Mouse (Mus musculus): ENCODE results near the gene Nyap1. TPM values are rescaled to one million over a fixed set of nuclear protein-coding genes. Genes with fewer than 3 reads are reported as not detected.

Gene Nyap1
- polyA plus RNA-seq, 1 experiment, result 2.7 TPM

- Histone ChIP-seq H3K4me3 (no peak overlapping the region), H3K79me2 (ENCODE audit: control insufficient read depth, insufficient read depth) (no peaks in the 10 kb centered on the region), H3K4me2 (ENCODE audit: low read depth) (no peak overlapping the region), H3K36me3 (ENCODE audit: control insufficient read depth, insufficient read depth) (no peaks in the 10 kb centered on the region), H3ac (ENCODE audit: control insufficient read depth, insufficient read length) (no peak overlapping the region), H3K27me3 (ENCODE audit: control insufficient read depth, insufficient read depth, insufficient read length) (no peaks in the 10 kb centered on the region)
- TF ChIP-seq POLR2AphosphoS2 (IDR thresholded peaks at IDR 0.05; ENCODE audit: insufficient read length, low read depth) (no peak), SRF (IDR thresholded peaks at IDR 0.05; ENCODE audit: control insufficient read depth, insufficient read length, low read depth) (no peak), CEBPB (IDR thresholded peaks at IDR 0.05; ENCODE audit: insufficient read depth, poor library complexity, severe bottlenecking) (no peak), MYOG (IDR thresholded peaks at IDR 0.05; ENCODE audit: control insufficient read depth in 1 of 3, insufficient read depth in 1 of 3, insufficient read length in 2 of 3, low read depth in 2 of 3) (no peak), MYOD1 (IDR thresholded peaks at IDR 0.05; ENCODE audit: control insufficient read depth in 1 of 3, insufficient read length in 2 of 3, low read depth in 2 of 3) (no peak), TCF3 (IDR thresholded peaks at IDR 0.05; ENCODE audit: insufficient read length, low read depth) (no peak), USF1 (IDR thresholded peaks at IDR 0.05; ENCODE audit: low read depth) (no peak)
Measured at GRCm38 (mm10) chr5:137756882-137757661, 15.7 kb upstream of the Nyap1 start.

GRCm38 (mm10) chr5:137756106-137756505, 14.7 kb upstream of the Nyap1 start:
- Histone ChIP-seq H3K36me3 (ENCODE audit: control insufficient read depth, insufficient read depth) (no peaks in the 10 kb centered on the region), H3ac (ENCODE audit: control insufficient read depth, insufficient read length) (no peak overlapping the region), H3K4me3 (no peak overlapping the region), H3K79me2 (ENCODE audit: control insufficient read depth, insufficient read depth) (no peaks in the 10 kb centered on the region), H3K4me2 (ENCODE audit: low read depth) (no peak overlapping the region), H3K27me3 (ENCODE audit: control insufficient read depth, insufficient read depth, insufficient read length) (no peaks in the 10 kb centered on the region)
- TF ChIP-seq E2F4 (IDR thresholded peaks at IDR 0.05; ENCODE audit: insufficient read depth) (no peak), MYOG (IDR thresholded peaks at IDR 0.05; ENCODE audit: control insufficient read depth in 1 of 3, insufficient read depth in 1 of 3, insufficient read length in 2 of 3, low read depth in 2 of 3) (no peak), SRF (IDR thresholded peaks at IDR 0.05; ENCODE audit: control insufficient read depth, insufficient read length, low read depth) (no peak)

- Histone ChIP-seq H3K36me3 (ENCODE audit: control insufficient read depth, insufficient read depth) (peaks cover 5% of the 10 kb centered on the region), H3K4me2 (ENCODE audit: low read depth) (no peak overlapping the region), H3K27me3 (ENCODE audit: control insufficient read depth, insufficient read depth, insufficient read length) (no peaks in the 10 kb centered on the region), H3ac (ENCODE audit: control insufficient read depth, insufficient read length) (no peak overlapping the region), H3K4me3 (no peak overlapping the region), H3K79me2 (ENCODE audit: control insufficient read depth, insufficient read depth) (no peaks in the 10 kb centered on the region)
- no peak for TF ChIP-seq TCF3 (IDR thresholded peaks at IDR 0.05; ENCODE audit: insufficient read length, low read depth)
- TF ChIP-seq MYOG (IDR thresholded peaks at IDR 0.05; ENCODE audit: control insufficient read depth in 1 of 3, insufficient read depth in 1 of 3, insufficient read length in 2 of 3, low read depth in 2 of 3), result no peak
- no peak for TF ChIP-seq REST (IDR thresholded peaks at IDR 0.05; ENCODE audit: insufficient read depth, insufficient read length)
- no peak for TF ChIP-seq POLR2AphosphoS2 (IDR thresholded peaks at IDR 0.05; ENCODE audit: insufficient read length, low read depth)
Measured at GRCm38 (mm10) chr5:137755425-137755824, 14.0 kb upstream of the Nyap1 start.

GRCm38 (mm10) chr5:137753111-137753832, 11.9 kb upstream of the Nyap1 start:
- Histone ChIP-seq H3K27me3 (ENCODE audit: control insufficient read depth, insufficient read depth, insufficient read length) (no peaks in the 10 kb centered on the region), H3K36me3 (ENCODE audit: control insufficient read depth, insufficient read depth) (peaks cover 5% of the 10 kb centered on the region), H3K4me3 (no peak overlapping the region), H3ac (ENCODE audit: control insufficient read depth, insufficient read length) (no peak overlapping the region), H3K4me2 (ENCODE audit: low read depth) (no peak overlapping the region), H3K79me2 (ENCODE audit: control insufficient read depth, insufficient read depth) (peaks cover 9% of the 10 kb centered on the region)
- no peak for TF ChIP-seq POLR2A (IDR thresholded peaks at IDR 0.05; ENCODE audit: insufficient read length, low read depth)
- no peak for TF ChIP-seq E2F4 (IDR thresholded peaks at IDR 0.05; ENCODE audit: insufficient read depth)
- no peak for TF ChIP-seq SRF (IDR thresholded peaks at IDR 0.05; ENCODE audit: control insufficient read depth, insufficient read length, low read depth)
- TF ChIP-seq MAX (IDR thresholded peaks at IDR 0.05; ENCODE audit: low read depth), result no peak
- no peak for TF ChIP-seq CEBPB (IDR thresholded peaks at IDR 0.05; ENCODE audit: insufficient read depth, poor library complexity, severe bottlenecking)
- no peak for TF ChIP-seq USF1 (IDR thresholded peaks at IDR 0.05; ENCODE audit: low read depth)
- TF ChIP-seq MYOD1 (IDR thresholded peaks at IDR 0.05; ENCODE audit: control insufficient read depth in 1 of 3, insufficient read length in 2 of 3, low read depth in 2 of 3), result peak in 1 of 3 experiments; percentile 11
- no peak for TF ChIP-seq REST (IDR thresholded peaks at IDR 0.05; ENCODE audit: insufficient read depth, insufficient read length)
- no peak for TF ChIP-seq TCF12 (IDR thresholded peaks at IDR 0.05; ENCODE audit: insufficient read depth, poor library complexity, severe bottlenecking)
- TF ChIP-seq POLR2AphosphoS2 (IDR thresholded peaks at IDR 0.05; ENCODE audit: insufficient read length, low read depth), result no peak
- no peak for TF ChIP-seq TCF3 (IDR thresholded peaks at IDR 0.05; ENCODE audit: insufficient read length, low read depth)
- TF ChIP-seq MYOG (IDR thresholded peaks at IDR 0.05; ENCODE audit: control insufficient read depth in 1 of 3, insufficient read depth in 1 of 3, insufficient read length in 2 of 3, low read depth in 2 of 3), result peak in 1 of 3 experiments; percentile 56

- peaks cover 5% of the 10 kb centered on the region for H3K36me3 ChIP-seq (ENCODE audit: control insufficient read depth, insufficient read depth)
- peaks cover 20% of the 10 kb centered on the region for H3K79me2 ChIP-seq (ENCODE audit: control insufficient read depth, insufficient read depth)
- no peaks in the 10 kb centered on the region for H3K27me3 ChIP-seq (ENCODE audit: control insufficient read depth, insufficient read depth, insufficient read length)
- TF ChIP-seq REST (IDR thresholded peaks at IDR 0.05; ENCODE audit: insufficient read depth, insufficient read length), result no peak
- TF ChIP-seq CEBPB (IDR thresholded peaks at IDR 0.05; ENCODE audit: insufficient read depth, poor library complexity, severe bottlenecking), result no peak
- TF ChIP-seq MAX (IDR thresholded peaks at IDR 0.05; ENCODE audit: low read depth), result no peak
- TF ChIP-seq POLR2AphosphoS2 (IDR thresholded peaks at IDR 0.05; ENCODE audit: insufficient read length, low read depth), result no peak
- TF ChIP-seq TCF12 (IDR thresholded peaks at IDR 0.05; ENCODE audit: insufficient read depth, poor library complexity, severe bottlenecking), result no peak
- no peak for TF ChIP-seq TCF3 (IDR thresholded peaks at IDR 0.05; ENCODE audit: insufficient read length, low read depth)
- TF ChIP-seq E2F4 (IDR thresholded peaks at IDR 0.05; ENCODE audit: insufficient read depth), result no peak
- TF ChIP-seq POLR2A (IDR thresholded peaks at IDR 0.05; ENCODE audit: insufficient read length, low read depth), result no peak
- TF ChIP-seq MYOD1 (IDR thresholded peaks at IDR 0.05; ENCODE audit: control insufficient read depth in 1 of 3, insufficient read length in 2 of 3, low read depth in 2 of 3), result no peak
- TF ChIP-seq MYOG (IDR thresholded peaks at IDR 0.05; ENCODE audit: control insufficient read depth in 1 of 3, insufficient read depth in 1 of 3, insufficient read length in 2 of 3, low read depth in 2 of 3), result no peak
- no peak for TF ChIP-seq USF1 (IDR thresholded peaks at IDR 0.05; ENCODE audit: low read depth)
- TF ChIP-seq SRF (IDR thresholded peaks at IDR 0.05; ENCODE audit: control insufficient read depth, insufficient read length, low read depth), result no peak
- no peak overlapping the region for H3ac ChIP-seq (ENCODE audit: control insufficient read depth, insufficient read length)
- H3K4me2 ChIP-seq (ENCODE audit: low read depth), result no peak overlapping the region
- H3K4me3 ChIP-seq, result no peak overlapping the region
Measured at GRCm38 (mm10) chr5:137751988-137752387, 10.6 kb upstream of the Nyap1 start.

Measured in myocyte (in vitro differentiated cells).